Mouse (Mus musculus) embryonic facial prominence, embryonic 13.5 days (tissue): ENCODE results near the gene Mical3. TPM values are rescaled to one million over a fixed set of nuclear protein-coding genes. Genes with fewer than 3 reads are reported as not detected.

ENCODE experiments used
- ATAC-seq: fragments of 200-750 bp; cut with Nextera tagmentation; 2 replicates; pipeline ENCODE4 v1.8.0; 2017; ENCODE audit warnings: low read depth; ENCODE audit not compliant: insufficient number of reproducible peaks, insufficient read depth, low FRiP score, low TSS enrichment
- H3K27ac ChIP-seq: fragments of 300-500 bp; sonication (generic); 2 replicates; pipeline ENCODE4 v1.5.1; 2015; ENCODE audit warnings: moderate library complexity, mild to moderate bottlenecking, inconsistent platforms
- H3K27me3 ChIP-seq: fragments of 300-500 bp; sonication (generic); 2 replicates; pipeline ENCODE4 v1.6.1; 2015; ENCODE audit warnings: mild to moderate bottlenecking, inconsistent platforms
- H3K36me3 ChIP-seq: fragments of 300-500 bp; sonication (generic); 2 replicates; pipeline ENCODE4 v1.6.1; 2015; ENCODE audit warnings: mild to moderate bottlenecking, inconsistent platforms
- H3K4me1 ChIP-seq: fragments of 300-500 bp; sonication (generic); 2 replicates; pipeline ENCODE4 v1.6.1; 2015; ENCODE audit warnings: inconsistent platforms
- H3K4me2 ChIP-seq: fragments of 300-500 bp; sonication (generic); 2 replicates; pipeline ENCODE4 v1.6.1; 2015; ENCODE audit warnings: moderate library complexity, mild to moderate bottlenecking, inconsistent platforms
- H3K4me3 ChIP-seq: fragments of 300-500 bp; sonication (generic); 2 replicates; pipeline ENCODE4 v1.5.1; 2015; ENCODE audit warnings: mild to moderate bottlenecking, inconsistent platforms
- H3K9ac ChIP-seq: fragments of 300-500 bp; sonication (generic); 2 replicates; pipeline ENCODE4 v1.6.1; 2015; ENCODE audit warnings: mild to moderate bottlenecking, inconsistent platforms
- H3K9me3 ChIP-seq: fragments of 300-500 bp; sonication (generic); 2 replicates; pipeline ENCODE4 v1.6.1; 2016; ENCODE audit warnings: inconsistent platforms
- WGBS: fragments of 180-500 bp; shearing (Covaris S2); methylation state at CpG from one replicate; pipeline ENCODE4 v1.1.7; 2015; ENCODE audit warnings: mixed read lengths; 5-methylcytosine and 5-hydroxymethylcytosine counted together
- polyA plus RNA-seq: library from polyadenylated mRNA; unstranded; fragments of >200 nt; fragmentation: Nextera tagmentation; extraction: Ambion mirVana; gene quantifications from 2 replicates; pipeline ENCODE4 v1.2.1, GENCODE M21; 2015

Mical3 gene
- polyA plus RNA-seq, 1 experiment from 2014 or later: 12.3 TPM

DNA sequence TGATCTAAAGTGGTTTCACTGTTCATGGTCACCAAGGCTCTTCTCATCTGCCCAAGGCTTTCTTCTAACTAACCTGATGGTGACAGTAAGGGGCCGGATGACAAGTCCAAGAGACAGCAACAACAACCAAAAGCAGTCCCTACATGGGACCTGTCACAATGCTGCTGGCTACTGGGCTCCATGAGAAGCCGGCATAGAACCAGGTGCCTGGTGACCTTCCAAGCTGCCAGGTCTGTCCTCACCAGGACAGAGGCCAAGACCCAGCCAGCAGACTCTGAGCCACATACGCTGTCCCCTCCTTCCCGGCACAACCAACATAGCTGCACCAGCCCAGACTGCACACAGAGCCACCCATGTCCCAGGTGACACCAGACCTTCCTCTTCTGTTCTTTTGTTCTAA, 112.7 kb downstream of the Mical3 start:
- H3K27ac ChIP-seq: no peak overlapping the region
- H3K9me3 ChIP-seq: no peaks in the 10 kb centered on the region
- no peak for ATAC-seq
- 0 out of 2 replicates have a peak, but pooled peaks cover 2% of the 10 kb centered on the region for H3K4me1 ChIP-seq
- 95% methylated on average over 4 of the region's 4 CpGs for WGBS
- H3K36me3 ChIP-seq: peaks cover 64% of the 10 kb centered on the region
- no peak overlapping the region for H3K4me3 ChIP-seq
- H3K9ac ChIP-seq: no peak overlapping the region
- H3K27me3 ChIP-seq: no peaks in the 10 kb centered on the region
- H3K4me2 ChIP-seq: no peak overlapping the region

DNA sequence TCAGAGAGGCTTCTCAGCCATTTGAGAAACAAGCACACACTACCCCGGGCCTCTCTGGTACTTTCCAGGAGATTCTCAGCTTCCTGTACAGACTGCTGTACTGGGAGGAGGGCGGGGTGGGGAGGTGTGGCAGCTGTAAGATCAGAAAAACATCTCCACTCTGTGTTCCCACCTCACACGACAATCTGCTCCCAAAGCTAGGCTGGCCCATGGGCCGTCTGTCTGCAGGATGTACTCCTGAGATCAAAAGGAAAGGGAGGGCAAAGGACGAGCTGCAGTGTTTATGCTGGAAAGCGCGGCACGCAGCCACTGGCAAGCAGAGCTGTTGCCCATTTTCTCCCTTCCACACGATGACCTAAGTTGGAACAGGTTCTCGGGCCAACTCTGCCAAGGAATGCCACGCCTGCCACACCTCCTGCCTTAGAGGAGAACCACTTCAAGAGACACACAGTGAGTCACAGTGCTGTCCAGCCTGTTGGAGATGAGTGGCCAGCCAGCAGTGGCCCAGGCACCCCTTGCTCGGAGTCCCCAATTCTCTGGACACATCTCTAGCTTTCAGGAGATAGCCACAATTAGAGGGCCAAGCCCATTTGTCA, 113.3 kb downstream of the Mical3 start:
- Histone ChIP-seq H3K4me3 (no peak overlapping the region), H3K36me3 (peaks cover 58% of the 10 kb centered on the region), H3K27ac (no peak overlapping the region), H3K9ac (no peak overlapping the region), H3K4me2 (no peak overlapping the region), H3K9me3 (no peaks in the 10 kb centered on the region), H3K27me3 (no peaks in the 10 kb centered on the region), H3K4me1 (0 out of 2 replicates have a peak, but pooled peaks cover 2% of the 10 kb centered on the region)
- 71% methylated on average over 12 of the region's 12 CpGs for WGBS
- no peak for ATAC-seq

DNA sequence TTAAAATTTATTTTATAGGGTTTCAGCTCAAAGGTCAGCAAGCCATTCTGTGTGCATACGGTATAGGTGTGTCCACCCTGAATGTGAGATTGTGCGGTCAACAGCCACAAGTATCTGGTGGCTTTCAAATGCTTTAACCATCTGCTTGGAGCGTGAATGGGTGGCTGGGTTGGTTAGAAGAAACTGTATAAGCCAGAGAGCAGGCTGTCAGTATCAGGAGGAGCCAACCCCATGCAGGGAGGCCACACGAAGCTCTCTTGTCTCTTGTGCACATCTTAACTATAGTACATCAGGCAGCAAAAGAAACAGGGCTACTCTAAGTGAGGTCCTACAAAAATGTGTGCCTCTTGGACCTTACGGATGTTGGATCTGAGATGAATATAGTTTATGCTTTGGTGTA, 114.7 kb downstream of the Mical3 start:
- Histone ChIP-seq H3K36me3 (peaks cover 54% of the 10 kb centered on the region), H3K9ac (no peak overlapping the region), H3K4me2 (no peak overlapping the region), H3K4me1 (0 out of 2 replicates have a peak, but pooled peaks cover 2% of the 10 kb centered on the region), H3K9me3 (no peaks in the 10 kb centered on the region), H3K27me3 (no peaks in the 10 kb centered on the region), H3K27ac (no peak overlapping the region), H3K4me3 (no peak overlapping the region)
- WGBS: 88% methylated on average over 5 of the region's 5 CpGs
- no peak for ATAC-seq

DNA sequence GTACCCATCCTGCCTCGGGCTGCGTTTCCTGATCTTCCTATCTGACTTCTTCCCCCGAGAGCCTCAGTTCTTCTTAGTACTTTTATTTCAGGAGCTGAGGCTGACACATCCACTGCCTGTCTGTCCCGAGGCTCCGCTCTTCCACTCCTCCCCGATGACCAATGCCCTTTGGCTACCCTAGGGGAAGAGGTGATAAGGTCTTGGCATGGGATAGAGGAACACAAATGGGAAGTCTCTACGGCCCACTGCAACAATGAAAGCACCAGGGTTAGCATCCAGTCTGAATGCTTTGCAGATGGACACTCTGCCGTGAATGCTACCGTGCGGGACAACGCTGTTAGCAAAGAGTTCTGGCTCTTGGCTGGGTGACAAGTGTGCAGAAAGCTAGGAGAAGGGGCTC, 116.5 kb downstream of the Mical3 start:
- peaks cover 48% of the 10 kb centered on the region for H3K36me3 ChIP-seq
- peak overlapping the region; percentile 22; the same call in 1 of the 2 replicates for H3K27ac ChIP-seq
- 77% methylated on average over 11 of the region's 11 CpGs for WGBS
- no peaks in the 10 kb centered on the region for H3K27me3 ChIP-seq
- ATAC-seq: no peak
- H3K4me1 ChIP-seq: 0 out of 2 replicates have a peak, but pooled peaks cover 2% of the 10 kb centered on the region
- no peak overlapping the region for H3K4me3 ChIP-seq
- no peaks in the 10 kb centered on the region for H3K9me3 ChIP-seq
- H3K4me2 ChIP-seq: no peak overlapping the region
- H3K9ac ChIP-seq: peak overlapping the region; percentile 40

DNA sequence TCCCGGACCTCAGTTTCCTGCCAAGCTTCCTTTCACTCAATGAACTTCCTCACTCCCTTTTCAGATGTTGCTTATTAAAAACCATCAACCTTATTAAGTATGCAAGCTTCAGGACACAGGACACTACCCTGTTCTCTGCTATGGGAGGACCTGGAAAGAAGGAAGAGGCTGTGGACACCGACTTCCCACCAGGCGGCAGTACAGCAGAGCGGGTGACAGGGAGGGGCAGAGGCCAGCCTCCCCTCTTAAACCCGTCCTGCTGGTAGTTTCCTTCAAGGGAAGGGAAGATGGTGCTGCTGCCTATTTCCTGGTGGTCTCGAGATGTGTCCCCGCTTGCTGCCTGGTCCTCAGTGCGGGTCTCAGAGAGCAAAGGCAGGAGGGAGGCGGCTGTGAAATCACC, 117.0 kb downstream of the Mical3 start:
- H3K9me3 ChIP-seq: no peaks in the 10 kb centered on the region
- H3K27me3 ChIP-seq: no peaks in the 10 kb centered on the region
- WGBS: 37% methylated on average over 9 of the region's 9 CpGs
- H3K4me1 ChIP-seq: 0 out of 2 replicates have a peak, but pooled peaks cover 2% of the 10 kb centered on the region
- no peak overlapping the region for H3K4me3 ChIP-seq
- H3K9ac ChIP-seq: peak overlapping the region; percentile 40; the same call in 1 of the 2 replicates
- H3K27ac ChIP-seq: no peak overlapping the region
- H3K4me2 ChIP-seq: no peak overlapping the region
- H3K36me3 ChIP-seq: peaks cover 47% of the 10 kb centered on the region
- no peak for ATAC-seq

DNA sequence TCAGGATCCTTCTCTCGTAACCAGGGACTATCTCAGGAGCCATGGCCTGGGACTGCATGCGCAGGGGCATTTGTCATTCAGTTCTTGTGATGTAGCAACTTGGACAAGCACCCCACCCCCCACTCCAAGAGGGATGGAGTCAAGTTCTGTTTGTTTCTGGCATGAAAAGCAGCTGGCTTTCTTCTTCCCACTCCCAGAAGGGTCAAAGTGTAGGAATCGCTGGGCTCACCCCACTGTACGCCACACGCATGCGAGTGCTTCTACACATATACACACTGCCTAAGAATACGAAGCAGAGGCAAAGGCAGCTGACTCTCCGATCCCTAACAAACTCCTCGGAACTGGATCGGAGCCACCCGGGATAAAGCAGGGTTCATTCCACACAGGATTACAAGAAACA, 119.1 kb downstream of the Mical3 start:
- H3K9me3 ChIP-seq: no peaks in the 10 kb centered on the region
- no peak overlapping the region for H3K4me2 ChIP-seq
- H3K4me3 ChIP-seq: no peak overlapping the region
- 0 out of 2 replicates have a peak, but pooled peaks cover 2% of the 10 kb centered on the region for H3K4me1 ChIP-seq
- H3K27me3 ChIP-seq: no peaks in the 10 kb centered on the region
- H3K9ac ChIP-seq: no peak overlapping the region
- peaks cover 51% of the 10 kb centered on the region for H3K36me3 ChIP-seq
- WGBS: 86% methylated on average over 11 of the region's 11 CpGs
- no peak overlapping the region for H3K27ac ChIP-seq
- ATAC-seq: no peak

DNA sequence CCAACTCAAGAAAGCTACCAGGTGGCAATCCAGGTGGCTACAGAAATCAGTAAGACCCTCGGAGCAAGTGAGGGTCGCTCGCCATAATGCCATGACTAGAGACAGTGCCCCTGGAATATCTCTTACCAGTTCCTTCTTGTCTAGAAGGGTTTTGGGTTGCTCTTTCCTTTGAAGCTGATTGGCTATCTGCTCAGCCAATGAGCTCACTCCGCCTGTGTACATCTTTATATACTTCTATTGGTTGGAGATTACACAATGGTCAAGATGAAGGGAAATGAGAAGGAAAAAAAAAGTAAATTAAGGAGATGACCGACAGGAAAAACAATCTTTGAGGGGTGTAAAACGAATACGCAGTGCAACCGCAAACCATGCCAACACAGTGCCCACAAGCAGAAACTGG, 121.1 kb downstream of the Mical3 start:
- H3K4me2 ChIP-seq: no peak overlapping the region
- no peaks in the 10 kb centered on the region for H3K27me3 ChIP-seq
- H3K36me3 ChIP-seq: peaks cover 43% of the 10 kb centered on the region
- H3K9me3 ChIP-seq: no peaks in the 10 kb centered on the region
- H3K4me1 ChIP-seq: 0 out of 2 replicates have a peak, but pooled peaks cover 2% of the 10 kb centered on the region
- WGBS: 94% methylated on average over 8 of the region's 8 CpGs
- H3K4me3 ChIP-seq: no peak overlapping the region
- no peak for ATAC-seq
- H3K9ac ChIP-seq: no peak overlapping the region
- no peak overlapping the region for H3K27ac ChIP-seq

DNA sequence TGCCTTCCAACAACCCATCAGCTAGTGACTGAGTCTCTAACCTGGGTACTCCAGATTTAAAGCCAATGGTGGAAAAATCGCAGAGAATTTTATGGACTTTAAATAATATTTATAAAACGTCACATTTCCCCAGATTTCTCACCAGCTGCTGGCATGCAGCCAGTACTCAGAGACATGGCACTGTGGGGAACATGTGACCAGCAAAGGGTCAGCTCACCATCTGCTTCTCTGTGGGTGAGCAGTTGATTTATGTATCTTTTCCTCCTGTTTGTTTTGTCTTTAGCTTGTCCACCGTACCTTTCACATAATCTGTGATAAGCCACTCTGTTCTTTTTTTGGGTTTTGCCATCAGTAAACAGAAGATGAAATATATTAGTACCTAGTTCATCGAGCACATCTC, 125.8 kb downstream of the Mical3 start:
- no peak overlapping the region for H3K9ac ChIP-seq
- no peak overlapping the region for H3K27ac ChIP-seq
- H3K27me3 ChIP-seq: no peaks in the 10 kb centered on the region
- no peaks in the 10 kb centered on the region for H3K4me1 ChIP-seq
- H3K4me3 ChIP-seq: no peak overlapping the region
- 75% methylated on average over 4 of the region's 4 CpGs for WGBS
- H3K9me3 ChIP-seq: no peaks in the 10 kb centered on the region
- H3K4me2 ChIP-seq: no peak overlapping the region
- ATAC-seq: no peak
- H3K36me3 ChIP-seq: peaks cover 45% of the 10 kb centered on the region

DNA sequence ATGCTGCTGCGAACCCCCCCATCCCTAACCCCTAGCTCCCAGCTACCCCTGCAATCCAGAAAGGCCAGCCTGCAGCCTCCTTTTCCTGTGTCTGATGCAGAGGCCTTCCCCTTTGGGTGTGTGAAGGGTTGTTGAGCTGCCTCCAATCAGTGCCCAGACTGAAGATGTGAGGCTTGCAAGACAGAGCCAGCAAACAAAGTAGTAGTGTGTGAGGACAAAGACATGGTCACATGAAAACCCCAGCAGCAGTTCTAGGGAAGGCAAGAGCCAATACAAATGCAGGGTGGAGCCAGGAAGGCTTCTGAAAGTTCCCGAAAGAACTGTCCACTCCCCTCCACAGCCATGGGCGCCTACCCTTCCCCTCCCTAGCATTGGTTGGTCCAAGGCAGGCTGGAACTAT, 127.8 kb downstream of the Mical3 start:
- Histone ChIP-seq H3K36me3 (peaks cover 34% of the 10 kb centered on the region), H3K9ac (no peak overlapping the region), H3K9me3 (no peaks in the 10 kb centered on the region), H3K4me3 (no peak overlapping the region), H3K27me3 (no peaks in the 10 kb centered on the region), H3K4me2 (no peak overlapping the region), H3K27ac (no peak overlapping the region), H3K4me1 (peaks cover 13% of the 10 kb centered on the region)
- 67% methylated on average over 3 of the region's 3 CpGs for WGBS
- ATAC-seq: no peak

DNA sequence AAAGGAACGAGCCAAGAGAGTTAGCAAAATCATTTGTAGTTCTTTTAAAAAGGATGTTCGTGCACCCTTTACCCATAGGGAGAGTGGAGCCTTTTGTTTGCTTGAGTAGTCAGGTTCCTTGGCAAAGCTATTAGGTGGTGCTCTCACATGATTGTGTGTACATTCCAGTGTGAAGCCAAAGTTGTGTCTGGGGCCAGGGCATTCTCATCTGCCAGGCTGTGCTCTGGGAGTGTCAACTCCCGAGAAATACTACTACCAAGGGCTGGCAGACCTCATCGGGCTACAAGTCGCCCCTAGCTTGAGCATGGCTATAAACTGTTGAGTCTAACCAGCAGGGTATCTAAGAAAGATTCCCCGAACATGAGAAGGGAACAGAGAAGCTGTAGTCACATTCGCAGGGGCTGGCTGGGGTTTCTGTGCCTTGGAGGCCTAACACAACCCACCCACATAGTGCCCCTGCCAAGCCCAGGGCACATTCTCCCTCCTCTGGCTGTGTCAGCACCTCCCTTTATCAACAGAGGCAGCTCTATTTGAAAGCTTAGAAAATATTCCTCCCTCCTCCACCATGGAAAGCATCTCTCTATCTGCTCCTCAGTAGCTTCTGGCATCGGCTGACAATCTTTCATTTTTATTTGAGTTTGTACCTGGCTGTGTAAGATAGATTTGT, 130.8 kb downstream of the Mical3 start:
- ATAC-seq: no peak
- Histone ChIP-seq H3K9ac (no peak overlapping the region), H3K27ac (no peak overlapping the region), H3K4me3 (no peak overlapping the region), H3K9me3 (no peaks in the 10 kb centered on the region), H3K4me1 (peaks cover 13% of the 10 kb centered on the region), H3K36me3 (peaks cover 23% of the 10 kb centered on the region), H3K27me3 (no peaks in the 10 kb centered on the region), H3K4me2 (no peak overlapping the region)
- 81% methylated on average over 8 of the region's 8 CpGs for WGBS

DNA sequence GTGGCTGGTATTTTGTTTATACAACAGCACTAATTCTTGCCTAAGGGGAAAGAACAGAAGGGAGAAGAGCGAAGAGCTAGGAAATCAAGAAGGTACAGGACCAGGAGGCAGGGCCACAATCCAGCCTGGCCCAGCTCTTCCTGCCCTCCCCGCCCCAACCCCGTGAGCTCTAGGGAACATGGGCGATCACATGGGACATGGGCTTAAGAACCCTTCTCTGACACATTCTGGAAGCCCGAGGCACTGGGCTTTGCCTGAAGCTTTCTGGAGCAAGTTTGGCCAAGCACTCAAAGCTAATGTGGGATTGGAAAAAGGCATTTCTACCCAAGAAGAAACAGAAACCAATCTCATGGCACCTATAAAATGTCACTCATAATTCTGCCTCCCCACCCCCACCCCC, 131.7 kb downstream of the Mical3 start:
- H3K27ac ChIP-seq: peak overlapping the region; percentile 22; the same call in 1 of the 2 replicates
- no peak overlapping the region for H3K9ac ChIP-seq
- H3K36me3 ChIP-seq: peaks cover 24% of the 10 kb centered on the region

DNA sequence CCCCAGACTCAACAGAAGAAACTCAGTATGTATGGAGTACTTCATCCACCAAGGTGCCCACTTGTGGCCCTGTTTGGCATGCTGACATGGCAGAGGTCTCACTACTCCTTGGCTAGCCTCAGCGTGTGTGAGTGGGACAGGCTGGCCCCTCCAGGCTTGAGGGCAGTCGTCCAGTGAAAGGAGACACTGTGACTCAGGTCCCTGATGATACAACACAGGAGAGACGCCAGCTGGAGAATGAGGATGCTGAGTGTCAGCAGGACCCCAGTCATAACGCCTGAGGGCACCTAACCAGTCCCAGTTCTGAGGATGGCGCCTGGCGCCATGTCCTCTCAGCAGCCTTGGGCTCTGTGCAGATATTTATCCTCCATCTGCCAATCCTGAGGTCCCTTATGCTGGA, 134.2 kb downstream of the Mical3 start:
- H3K27me3 ChIP-seq: no peaks in the 10 kb centered on the region
- no peak overlapping the region for H3K4me3 ChIP-seq
- ATAC-seq: no peak
- no peak overlapping the region for H3K4me2 ChIP-seq
- H3K9me3 ChIP-seq: no peaks in the 10 kb centered on the region
- H3K36me3 ChIP-seq: peaks cover 19% of the 10 kb centered on the region
- no peak overlapping the region for H3K27ac ChIP-seq
- H3K4me1 ChIP-seq: peaks cover 13% of the 10 kb centered on the region
- WGBS: 78% methylated on average over 6 of the region's 6 CpGs
- H3K9ac ChIP-seq: no peak overlapping the region

More for the DNA sequence above, 131.7 kb downstream of the Mical3 start:
- no peak overlapping the region for H3K4me3 ChIP-seq
- peaks cover 13% of the 10 kb centered on the region for H3K4me1 ChIP-seq
- no peak for ATAC-seq
- no peaks in the 10 kb centered on the region for H3K9me3 ChIP-seq
- no peaks in the 10 kb centered on the region for H3K27me3 ChIP-seq
- WGBS: 46% methylated on average over 5 of the region's 5 CpGs
- H3K4me2 ChIP-seq: no peak overlapping the region
